Mouse (Mus musculus) layer of hippocampus, adult 2 months (tissue): ENCODE results near the gene Mmp24. TPM values are rescaled to one million over a fixed set of nuclear protein-coding genes. Genes with fewer than 3 reads are reported as not detected.
A peak's percentile ranks its signal among the peaks of the same experiment; 100 is the strongest.

ENCODE experiments used
- DNase-seq, 2 experiments: peaks; one replicate each; pipeline ENCODE4 v3.0.0; 2022; ENCODE audit warnings: low spot score in 2 of 2
- H3K27ac ChIP-seq: fragments of 200-600 bp; 2 replicates; pipeline ENCODE4 v1.8.1; 2022
- H3K4me3 ChIP-seq: fragments of 200-600 bp; 2 replicates; pipeline ENCODE4 v1.8.1; 2022; ENCODE audit warnings: mild to moderate bottlenecking
- CTCF ChIP-seq: fragments of 200-600 bp; conservative IDR thresholded peaks from 2 replicates; pipeline ENCODE4 v1.8.1; 2022; ENCODE audit warnings: antibody characterized with exemption, mild to moderate bottlenecking, moderate library complexity
- total RNA-seq, 2 experiments: library from RNA; stranded (reverse); gene quantifications; 2 replicates each; pipeline ENCODE4 v1.2.3; 2021

Gene Mmp24
- total RNA-seq, 2 experiments from 2014 or later: 36.8 to 38.5 TPM

- H3K4me3 ChIP-seq: no peak overlapping the region
- DNase-seq: no peak
- no peak overlapping the region for H3K27ac ChIP-seq
- TF ChIP-seq CTCF: no peak
Observed at GRCm38 (mm10) chr2:155749394-155749793, 25.7 kb upstream of the Mmp24 start.

DNA sequence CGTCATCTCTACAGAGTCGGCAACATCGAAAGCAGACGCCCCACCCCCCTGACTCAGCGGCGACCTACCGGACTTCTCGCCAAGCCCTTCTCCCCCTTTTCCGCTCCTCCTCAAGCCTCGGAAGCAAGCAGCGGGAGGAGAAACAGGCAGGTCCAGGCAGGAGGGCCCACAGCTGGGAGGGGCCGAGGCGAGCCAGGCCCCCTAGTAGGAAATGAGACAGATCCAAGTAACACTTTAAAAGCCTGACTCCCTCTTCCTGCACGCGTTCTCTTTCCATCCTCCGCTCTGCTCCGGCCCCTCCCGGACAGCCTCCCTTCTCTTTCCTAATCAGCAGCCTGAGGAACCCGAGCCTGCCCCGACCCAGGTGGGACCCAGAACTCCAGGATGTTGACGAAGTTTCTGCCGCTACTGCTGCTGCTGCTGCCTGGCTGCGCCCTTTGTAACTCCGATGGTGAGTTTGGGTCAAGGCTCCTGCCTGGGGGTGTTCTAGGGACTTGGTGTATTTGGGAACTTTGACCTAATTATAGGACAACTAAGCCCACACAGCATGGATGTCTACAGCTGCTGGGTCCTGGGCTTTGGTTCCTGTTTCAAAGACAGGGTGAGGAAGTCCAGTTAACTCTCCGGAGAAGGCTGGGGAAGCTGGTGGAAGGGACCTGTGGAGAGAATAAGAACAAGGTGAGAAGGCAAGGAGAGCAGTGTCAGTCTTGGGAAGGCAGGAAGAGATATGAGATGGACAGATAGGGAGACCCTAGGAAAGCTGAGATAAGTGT lies 23.9 kb upstream of the Mmp24 start, which contains the start of gene Procr:
TSS of gene Procr (plus strand) at position 104 of the 773 bp plus-strand sequence.
- TF ChIP-seq CTCF: no peak
- no peak for DNase-seq
- peak within 1 kb of the TSS; percentile 51 for H3K4me3 ChIP-seq
- no peak within 1 kb of the TSS for H3K27ac ChIP-seq

- DNase-seq: peak in 1 of 2 experiments; percentile 34
- TF ChIP-seq CTCF: peak; percentile 72
- no peak overlapping the region for H3K4me3 ChIP-seq
- no peak overlapping the region for H3K27ac ChIP-seq
Observed at GRCm38 (mm10) chr2:155755746-155756145, 19.4 kb upstream of the Mmp24 start.

GRCm38 (mm10) chr2:155756855-155757566 lies 18.1 kb upstream of the Mmp24 start:
- no peak overlapping the region for H3K27ac ChIP-seq
- DNase-seq: no peak
- no peak overlapping the region for H3K4me3 ChIP-seq
- peak; percentile 56 for TF ChIP-seq CTCF

- H3K27ac ChIP-seq: no peak overlapping the region
- no peak overlapping the region for H3K4me3 ChIP-seq
- peak; percentile 70 to 87 for DNase-seq
- peak; percentile 82 for TF ChIP-seq CTCF
Observed at GRCm38 (mm10) chr2:155764679-155765418, 10.3 kb upstream of the Mmp24 start.

DNA sequence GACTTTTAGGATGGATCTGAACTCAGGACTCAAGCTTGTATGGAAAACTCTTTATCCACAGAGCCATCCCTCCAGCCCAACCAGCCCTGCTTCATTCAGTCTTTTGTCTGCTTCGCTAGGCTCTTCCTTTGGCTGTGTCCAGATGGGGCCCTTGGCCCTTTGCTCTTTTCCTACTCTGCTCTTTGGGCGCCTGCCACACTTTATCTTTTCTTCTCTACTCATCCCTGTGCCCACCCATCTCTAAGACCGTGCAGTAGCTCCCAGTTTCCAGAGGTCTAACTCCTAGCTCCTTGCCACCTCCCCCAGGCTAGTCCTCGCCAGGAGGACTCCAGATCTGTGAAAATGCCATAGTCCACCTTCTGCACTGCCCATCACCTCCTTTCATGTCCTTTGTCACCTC lies 1.5 kb upstream of the Mmp24 start:
- no peak overlapping the region for H3K4me3 ChIP-seq
- no peak for DNase-seq
- no peak for TF ChIP-seq CTCF
- H3K27ac ChIP-seq: no peak overlapping the region

GRCm38 (mm10) chr2:155774261-155774926 lies 748 bp upstream of the Mmp24 start:
- H3K4me3 ChIP-seq: peak overlapping the region; percentile 51; the same call in 1 of the 2 replicates
- no peak for DNase-seq
- peak overlapping the region; percentile 66; the same call in 1 of the 2 replicates for H3K27ac ChIP-seq

DNA sequence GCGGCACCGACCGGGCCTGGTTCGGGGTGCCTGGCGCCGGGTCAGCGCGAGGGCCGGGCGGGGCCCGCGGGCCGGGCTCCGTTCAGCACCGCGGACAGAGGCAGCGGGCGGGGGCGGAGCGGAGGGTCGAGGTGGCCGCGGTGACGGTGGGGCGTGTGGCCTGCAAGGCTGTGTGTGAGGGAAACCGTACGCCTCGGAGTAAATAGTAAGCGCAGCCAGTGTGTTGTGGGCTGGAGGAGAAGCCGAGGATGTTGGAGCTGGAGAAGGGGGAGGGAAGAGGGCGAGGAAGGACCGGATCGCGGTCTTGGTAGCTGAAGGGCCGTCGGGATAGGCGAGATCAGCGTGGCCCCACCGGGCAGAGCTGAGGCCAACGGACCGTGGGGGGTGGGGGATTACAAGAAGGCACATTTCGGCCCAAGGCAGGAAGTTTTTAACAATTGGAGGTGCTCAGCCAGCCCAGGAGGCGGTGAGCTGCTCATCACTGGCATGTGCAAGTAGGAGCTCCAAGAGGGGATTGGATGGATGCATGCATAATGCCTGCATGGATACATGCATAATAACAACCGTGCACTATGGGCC lies 632 bp downstream of the Mmp24 start:
- Histone ChIP-seq H3K27ac (peak overlapping the region; percentile 84), H3K4me3 (peak overlapping the region; percentile 72)
- DNase-seq: peak; percentile 22 to 30
- no peak for TF ChIP-seq CTCF

More at GRCm38 (mm10) chr2:155774261-155774926, 748 bp upstream of the Mmp24 start:
- no peak for TF ChIP-seq CTCF

DNA sequence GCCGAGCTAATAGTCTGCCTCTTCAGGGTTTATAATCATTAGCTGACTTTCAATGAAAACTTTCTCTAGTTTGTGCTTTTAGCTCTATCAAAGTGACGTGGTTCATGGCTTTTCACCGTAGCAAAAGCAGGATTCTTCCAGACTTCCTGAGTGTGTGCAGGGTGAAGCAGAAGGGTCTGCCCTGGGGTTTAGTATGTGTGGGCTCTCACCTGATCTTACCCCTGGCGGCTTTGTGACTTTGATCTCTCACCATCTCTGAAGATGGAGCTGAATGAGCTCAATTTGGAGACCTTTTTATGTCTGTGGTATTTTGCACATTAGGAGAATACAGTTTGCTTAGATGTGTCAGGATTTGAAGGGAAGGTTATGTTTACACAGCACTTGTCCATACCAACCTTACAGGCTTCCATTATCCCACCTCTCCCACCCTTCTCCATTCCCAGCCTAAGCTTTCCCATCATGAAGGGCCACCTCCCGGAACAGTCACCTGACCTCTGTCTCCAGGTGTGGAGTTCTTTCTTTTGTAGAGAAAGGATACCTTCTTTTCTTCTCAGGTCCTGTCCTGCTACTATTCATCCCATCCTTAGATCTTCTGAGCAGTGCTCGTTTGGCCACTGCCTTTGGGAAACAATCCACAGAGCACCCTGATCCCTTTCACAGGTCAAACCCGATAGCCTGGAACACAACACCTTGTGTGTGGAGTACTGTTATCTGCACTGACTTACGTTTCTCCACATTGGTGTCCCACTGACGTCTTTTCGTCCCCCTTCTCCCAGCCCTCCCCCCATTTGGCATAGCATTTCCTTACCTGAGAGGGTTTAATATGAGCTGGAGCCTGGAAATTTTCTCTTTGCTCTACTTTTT lies 1.9 kb downstream of the Mmp24 start:
- H3K4me3 ChIP-seq: no peak overlapping the region
- DNase-seq: no peak
- no peak overlapping the region for H3K27ac ChIP-seq
- no peak for TF ChIP-seq CTCF

DNA sequence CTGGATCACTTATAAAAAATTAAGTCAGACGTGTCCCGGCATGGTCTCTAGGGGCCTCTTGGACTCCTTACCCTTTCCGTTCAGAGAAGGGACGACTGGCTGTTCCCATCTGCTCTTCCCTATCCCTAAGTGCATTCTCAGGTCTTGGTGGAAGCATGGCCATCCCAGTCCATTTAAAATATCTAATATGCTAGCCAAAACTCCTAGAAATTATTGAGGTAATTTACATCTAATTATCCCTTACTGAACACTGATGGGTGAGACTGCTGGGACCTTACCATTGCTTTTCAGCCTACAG lies 2.5 kb downstream of the Mmp24 start:
- DNase-seq: no peak
- H3K27ac ChIP-seq: no peak overlapping the region
- H3K4me3 ChIP-seq: no peak overlapping the region
- TF ChIP-seq CTCF: no peak

- Histone ChIP-seq H3K27ac (no peak overlapping the region), H3K4me3 (no peak overlapping the region)
- no peak for DNase-seq
- TF ChIP-seq CTCF: no peak
Observed at GRCm38 (mm10) chr2:155778004-155778403, 2.9 kb downstream of the Mmp24 start.
